Mouse (Mus musculus): ENCODE measurements around the gene Gimap4.

GRCm38 (mm10) chr6:48677492-48678345 is 6.6 kb upstream of the Gimap4 start:
- TF ChIP-seq POLR2A (IDR thresholded peaks at IDR 0.05; ENCODE audit: extremely low read depth, insufficient read depth, low read length) (no peak), CTCF (IDR thresholded peaks at IDR 0.05; ENCODE audit: extremely low read depth, insufficient read depth, low read length) (no peak)
